Mouse (Mus musculus): ENCODE results near the gene Coro7. TPM values are rescaled to one million over a fixed set of nuclear protein-coding genes. Genes with fewer than 3 reads are reported as not detected.

Coro7 gene
- polyA plus RNA-seq, 1 experiment from 2014 or later, result 18.6 TPM

DNA sequence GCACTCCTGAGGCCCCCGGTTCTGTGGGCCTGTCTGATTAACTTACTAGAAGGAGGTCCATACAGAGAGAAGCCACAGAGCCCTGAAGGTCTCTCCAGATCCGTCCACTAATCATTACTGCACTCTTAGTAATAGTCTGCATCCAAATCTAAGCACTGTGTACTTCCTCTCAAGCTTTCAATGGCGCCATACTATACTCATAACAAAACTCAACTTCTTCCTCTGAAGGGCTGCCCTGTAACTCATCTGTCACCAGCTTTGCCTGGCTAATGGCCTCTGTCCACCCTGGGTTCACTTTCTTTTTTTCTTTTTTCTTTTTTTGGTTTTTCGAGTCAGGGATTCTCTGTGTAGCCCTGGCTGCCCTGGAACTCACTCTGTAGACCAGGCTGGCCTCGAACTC, 1.5 kb downstream of the Coro7 start:
- Histone ChIP-seq H3K4me1 (replicated peaks) (peaks cover 8% of the 10 kb centered on the region), H3K9me3 (no peaks in the 10 kb centered on the region), H3K27me3 (no peaks in the 10 kb centered on the region), H3K9ac (replicated peaks) (no peak overlapping the region), H3K36me3 (peaks cover 33% of the 10 kb centered on the region), H3K4me3 (replicated peaks) (peak overlapping the region; percentile 68), H3K27ac (no peak overlapping the region), H3K4me2 (peak overlapping the region; percentile 92; the same call in 1 of the 2 replicates)
- WGBS, result 69% methylated on average over 5 of the region's 5 CpGs
- no peak for ATAC-seq (ENCODE audit: insufficient number of reproducible peaks, insufficient read depth, low FRiP score, low TSS enrichment, low read depth)

- no peak overlapping the region for H3K9ac ChIP-seq (replicated peaks)
- no peak overlapping the region for H3K27ac ChIP-seq
- 96% methylated on average over 5 of the region's 5 CpGs for WGBS
- H3K4me3 ChIP-seq (replicated peaks), result no peak overlapping the region
- H3K9me3 ChIP-seq, result no peaks in the 10 kb centered on the region
- no peaks in the 10 kb centered on the region for H3K27me3 ChIP-seq
- no peak for ATAC-seq (ENCODE audit: insufficient number of reproducible peaks, insufficient read depth, low FRiP score, low TSS enrichment, low read depth)
- peaks cover 8% of the 10 kb centered on the region for H3K4me1 ChIP-seq (replicated peaks)
- H3K4me2 ChIP-seq, result no peak overlapping the region
- peaks cover 35% of the 10 kb centered on the region for H3K36me3 ChIP-seq
Measured at GRCm38 (mm10) chr16:4676836-4677235, 2.7 kb downstream of the Coro7 start.

DNA sequence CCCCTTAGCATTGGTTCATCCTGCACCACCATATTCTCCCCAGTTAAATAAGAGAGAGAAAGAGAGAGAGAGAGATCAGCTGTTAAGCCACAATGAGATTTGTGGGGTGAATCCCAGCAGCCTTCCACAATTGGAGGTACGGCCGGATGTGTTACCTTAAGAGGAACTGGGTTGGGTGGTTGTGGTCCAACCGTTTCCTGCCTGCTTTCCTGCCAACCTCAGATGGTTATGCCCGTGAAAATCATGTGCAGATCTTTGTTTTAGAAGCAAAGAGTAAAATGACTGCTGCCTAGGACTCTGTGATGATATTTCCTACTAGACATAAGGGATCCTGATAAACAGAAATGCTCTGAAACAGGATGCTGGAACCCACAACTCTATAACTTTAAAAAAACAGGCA, 5.5 kb downstream of the Coro7 start:
- H3K9ac ChIP-seq (replicated peaks), result no peak overlapping the region
- H3K36me3 ChIP-seq, result peaks cover 47% of the 10 kb centered on the region
- ATAC-seq (ENCODE audit: insufficient number of reproducible peaks, insufficient read depth, low FRiP score, low TSS enrichment, low read depth), result no peak
- H3K27me3 ChIP-seq, result no peaks in the 10 kb centered on the region
- H3K4me3 ChIP-seq (replicated peaks), result no peak overlapping the region
- 89% methylated on average over 4 of the region's 4 CpGs for WGBS
- H3K4me1 ChIP-seq (replicated peaks), result peaks cover 8% of the 10 kb centered on the region
- no peak overlapping the region for H3K4me2 ChIP-seq
- H3K9me3 ChIP-seq, result no peaks in the 10 kb centered on the region
- no peak overlapping the region for H3K27ac ChIP-seq

DNA sequence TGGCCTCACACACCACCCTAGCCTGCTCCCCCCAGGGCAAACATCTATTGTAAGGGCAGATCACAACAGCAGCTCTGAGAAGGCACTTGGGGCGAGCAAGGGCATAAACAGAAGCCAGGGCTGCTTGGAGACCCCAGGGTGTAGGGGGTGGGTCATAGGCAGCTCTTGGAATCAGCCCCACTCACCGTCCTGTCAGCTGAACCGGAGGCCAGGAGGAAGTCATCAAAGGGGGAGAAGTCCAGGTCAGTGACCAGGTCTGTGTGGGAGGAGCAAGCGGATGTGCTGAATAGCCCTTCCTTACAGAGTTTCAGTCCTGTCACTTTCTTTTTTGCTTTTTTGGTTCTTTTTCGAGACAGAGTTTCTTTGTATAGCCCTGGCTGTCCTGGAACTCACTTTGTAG, 9.3 kb downstream of the Coro7 start:
- WGBS, result 71% methylated on average over 5 of the region's 5 CpGs
- no peaks in the 10 kb centered on the region for H3K9me3 ChIP-seq
- peaks cover 6% of the 10 kb centered on the region for H3K4me1 ChIP-seq (replicated peaks)
- H3K4me2 ChIP-seq, result no peak overlapping the region
- H3K4me3 ChIP-seq (replicated peaks), result no peak overlapping the region
- no peak for ATAC-seq (ENCODE audit: insufficient number of reproducible peaks, insufficient read depth, low FRiP score, low TSS enrichment, low read depth)
- no peak overlapping the region for H3K27ac ChIP-seq
- H3K36me3 ChIP-seq, result peaks cover 49% of the 10 kb centered on the region
- no peaks in the 10 kb centered on the region for H3K27me3 ChIP-seq
- H3K9ac ChIP-seq (replicated peaks), result no peak overlapping the region

GRCm38 (mm10) chr16:4667190-4667808, 12.3 kb downstream of the Coro7 start:
- H3K9ac ChIP-seq (replicated peaks), result no peak overlapping the region
- H3K4me3 ChIP-seq (replicated peaks), result no peak overlapping the region
- no peaks in the 10 kb centered on the region for H3K27me3 ChIP-seq
- ATAC-seq (ENCODE audit: insufficient number of reproducible peaks, insufficient read depth, low FRiP score, low TSS enrichment, low read depth), result peak; percentile 85
- H3K4me2 ChIP-seq, result no peak overlapping the region
- H3K4me1 ChIP-seq (replicated peaks), result peaks cover 6% of the 10 kb centered on the region
- 28% methylated on average over 3 of the region's 3 CpGs for WGBS
- peaks cover 42% of the 10 kb centered on the region for H3K36me3 ChIP-seq
- no peaks in the 10 kb centered on the region for H3K9me3 ChIP-seq
- peak overlapping the region; percentile 50 for H3K27ac ChIP-seq

DNA sequence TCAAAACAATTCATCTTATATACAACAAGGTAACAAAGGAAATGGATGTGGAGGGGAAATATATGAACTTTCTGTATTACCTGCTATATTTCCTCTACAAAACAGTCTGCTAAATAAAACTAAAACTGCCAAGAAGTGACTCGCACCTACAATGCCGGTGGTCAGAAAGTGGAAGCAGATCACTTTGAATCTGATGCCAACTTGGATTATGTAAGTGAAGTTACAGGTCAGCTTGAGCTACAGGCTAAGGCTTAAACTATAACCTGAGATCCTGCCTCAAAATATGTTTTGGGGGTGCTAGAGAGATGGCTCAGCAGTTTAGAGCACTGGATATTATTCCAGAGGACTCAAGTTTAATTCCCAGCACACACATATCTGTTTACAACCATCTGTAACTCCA, 13.9 kb downstream of the Coro7 start:
- Histone ChIP-seq H3K4me1 (replicated peaks) (peaks cover 15% of the 10 kb centered on the region), H3K36me3 (peaks cover 51% of the 10 kb centered on the region), H3K27me3 (no peaks in the 10 kb centered on the region), H3K9ac (replicated peaks) (no peak overlapping the region), H3K27ac (no peak overlapping the region), H3K9me3 (no peaks in the 10 kb centered on the region), H3K4me2 (no peak overlapping the region), H3K4me3 (replicated peaks) (no peak overlapping the region)
- no peak for ATAC-seq (ENCODE audit: insufficient number of reproducible peaks, insufficient read depth, low FRiP score, low TSS enrichment, low read depth)
- WGBS, result 96% methylated on average over 2 of the region's 2 CpGs

- Histone ChIP-seq H3K27me3 (no peaks in the 10 kb centered on the region), H3K4me2 (no peak overlapping the region), H3K4me1 (replicated peaks) (peaks cover 26% of the 10 kb centered on the region), H3K9ac (replicated peaks) (no peak overlapping the region), H3K4me3 (replicated peaks) (no peak overlapping the region), H3K9me3 (no peaks in the 10 kb centered on the region), H3K36me3 (peaks cover 39% of the 10 kb centered on the region), H3K27ac (no peak overlapping the region)
- 89% methylated on average over 2 of the region's 2 CpGs for WGBS
- ATAC-seq (ENCODE audit: insufficient number of reproducible peaks, insufficient read depth, low FRiP score, low TSS enrichment, low read depth), result no peak
Measured at GRCm38 (mm10) chr16:4663806-4664205, 15.8 kb downstream of the Coro7 start.

DNA sequence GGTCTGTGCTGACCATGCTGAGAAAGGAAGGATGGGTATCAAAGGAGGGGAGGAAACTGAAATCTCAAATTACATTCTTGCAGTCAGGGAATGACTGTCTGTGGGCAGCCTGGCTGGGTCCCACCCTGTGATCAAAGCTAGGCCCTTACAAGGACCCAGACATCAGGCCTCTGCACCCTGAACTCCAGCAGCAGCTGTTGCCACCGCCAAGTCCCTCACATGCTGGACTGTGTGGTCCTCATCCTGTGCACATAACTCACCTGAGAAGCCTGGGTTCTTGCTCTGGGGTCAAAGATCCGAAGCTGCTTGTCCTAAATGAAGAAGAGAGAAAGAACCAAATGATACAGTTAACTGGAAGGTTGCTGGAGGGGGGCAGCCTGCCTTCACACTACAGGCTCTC, 18.0 kb downstream of the Coro7 start:
- 59% methylated on average over 2 of the region's 2 CpGs for WGBS
- ATAC-seq (ENCODE audit: insufficient number of reproducible peaks, insufficient read depth, low FRiP score, low TSS enrichment, low read depth), result no peak
- no peaks in the 10 kb centered on the region for H3K9me3 ChIP-seq
- H3K9ac ChIP-seq (replicated peaks), result no peak overlapping the region
- H3K27ac ChIP-seq, result peak overlapping the region; percentile 59
- no peak overlapping the region for H3K4me3 ChIP-seq (replicated peaks)
- no peaks in the 10 kb centered on the region for H3K27me3 ChIP-seq
- no peak overlapping the region for H3K4me2 ChIP-seq
- peaks cover 40% of the 10 kb centered on the region for H3K4me1 ChIP-seq (replicated peaks)
- H3K36me3 ChIP-seq, result peaks cover 27% of the 10 kb centered on the region; the same call in 1 of the 2 replicates

GRCm38 (mm10) chr16:4659326-4659725, 20.3 kb downstream of the Coro7 start:
- Histone ChIP-seq H3K9ac (replicated peaks) (no peak overlapping the region), H3K27ac (peak overlapping the region; percentile 97), H3K4me2 (peak overlapping the region; percentile 47), H3K36me3 (peaks cover 33% of the 10 kb centered on the region; the same call in 1 of the 2 replicates), H3K27me3 (no peaks in the 10 kb centered on the region), H3K9me3 (no peaks in the 10 kb centered on the region), H3K4me1 (replicated peaks) (peaks cover 62% of the 10 kb centered on the region), H3K4me3 (replicated peaks) (no peak overlapping the region)
- peak; percentile 21 for ATAC-seq (ENCODE audit: insufficient number of reproducible peaks, insufficient read depth, low FRiP score, low TSS enrichment, low read depth)
- 8% methylated on average over 2 of the region's 2 CpGs for WGBS

- peak; percentile 95 for ATAC-seq (ENCODE audit: insufficient number of reproducible peaks, insufficient read depth, low FRiP score, low TSS enrichment, low read depth)
- H3K9ac ChIP-seq (replicated peaks), result 0 out of 2 replicates have a peak overlapping the region, but pooled peaks have one; percentile 24
- peak overlapping the region; percentile 47 for H3K4me2 ChIP-seq
- H3K4me3 ChIP-seq (replicated peaks), result peak overlapping the region; percentile 11; the same call in 1 of the 2 replicates
- no peaks in the 10 kb centered on the region for H3K27me3 ChIP-seq
- H3K4me1 ChIP-seq (replicated peaks), result peaks cover 67% of the 10 kb centered on the region
- no peaks in the 10 kb centered on the region for H3K9me3 ChIP-seq
- peak overlapping the region; percentile 97 for H3K27ac ChIP-seq
- WGBS, result 6% methylated on average over 11 of the region's 11 CpGs
- peaks cover 33% of the 10 kb centered on the region for H3K36me3 ChIP-seq
Measured at GRCm38 (mm10) chr16:4658781-4659245, 20.8 kb downstream of the Coro7 start.

DNA sequence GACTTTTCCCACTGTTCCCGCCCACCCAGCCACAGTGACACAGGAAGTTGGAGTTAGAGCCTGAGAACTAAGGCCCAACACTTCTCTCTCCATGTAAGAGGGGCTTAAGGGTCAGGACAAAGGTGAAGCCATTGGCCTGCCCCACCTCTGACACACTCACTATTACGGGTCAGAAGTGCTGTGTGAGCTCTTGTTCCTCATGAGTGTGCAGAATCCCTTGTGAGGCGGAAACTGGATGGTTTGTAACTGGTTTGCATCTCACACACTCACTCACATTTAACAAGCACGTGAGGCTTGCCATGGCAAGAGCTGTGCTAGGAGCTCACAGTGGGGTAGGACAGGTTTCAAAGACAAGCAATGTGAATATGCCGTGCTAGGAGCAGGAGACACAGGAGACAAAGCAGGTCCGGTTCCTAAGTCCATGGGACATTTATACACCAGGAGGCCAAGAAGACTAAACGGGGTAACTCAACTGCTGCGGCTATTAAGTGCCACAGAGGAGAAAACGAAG, 23.0 kb downstream of the Coro7 start:
- no peak overlapping the region for H3K9ac ChIP-seq (replicated peaks)
- no peaks in the 10 kb centered on the region for H3K9me3 ChIP-seq
- no peak overlapping the region for H3K4me2 ChIP-seq
- ATAC-seq (ENCODE audit: insufficient number of reproducible peaks, insufficient read depth, low FRiP score, low TSS enrichment, low read depth), result no peak
- 41% methylated on average over 9 of the region's 9 CpGs for WGBS
- no peak overlapping the region for H3K4me3 ChIP-seq (replicated peaks)
- peak overlapping the region; percentile 97 for H3K27ac ChIP-seq
- no peaks in the 10 kb centered on the region for H3K27me3 ChIP-seq
- peaks cover 45% of the 10 kb centered on the region for H3K36me3 ChIP-seq
- H3K4me1 ChIP-seq (replicated peaks), result peaks cover 87% of the 10 kb centered on the region
